7 mouse cellular contexts compared by ENCODE assay signal in the genomic region with DNA sequence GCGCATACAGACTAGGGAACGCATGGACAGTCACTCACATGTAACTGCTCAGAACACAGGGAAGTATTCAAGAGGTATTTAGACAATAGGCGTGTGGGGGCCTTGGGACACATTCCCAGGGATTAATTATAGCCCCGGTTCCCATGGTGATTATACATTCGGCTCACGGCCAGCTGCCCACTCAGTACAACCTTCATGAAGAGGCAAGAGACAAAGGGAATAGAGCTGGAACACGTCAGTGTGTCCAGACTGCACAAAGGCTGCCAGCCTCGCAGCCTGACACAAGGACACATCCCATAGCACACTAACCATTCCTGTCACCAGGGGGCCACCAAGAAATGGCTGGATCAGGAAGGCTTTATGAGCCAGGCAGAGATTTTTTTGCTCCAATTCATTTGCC. TPM values are rescaled to one million over a fixed set of nuclear protein-coding genes. Genes with fewer than 3 reads are reported as not detected.
A peak's percentile ranks its signal among the peaks of the same experiment; 100 is the strongest.
DNase-seq lines count a peak whose midpoint lies in the region; ATAC-seq and TF ChIP-seq lines count a peak whose summit lies in the region.

No protein-coding gene starts in this region.

- peak overlapping the region; percentile 27; the same call in 1 of the 2 replicates for H3K27ac ChIP-seq in intestine, embryonic 14.5 days (ENCODE audit: low read depth)
- H3K27ac ChIP-seq in midbrain, postnatal 0 days (ENCODE audit: low read depth, low read length): peak overlapping the region; percentile 62

- peaks cover 9% of the 10 kb centered on the region for H3K4me1 ChIP-seq in intestine, embryonic 14.5 days (replicated peaks; ENCODE audit: control insufficient read depth, insufficient read depth, low read length)
- peaks cover 3% of the 10 kb centered on the region; the same call in 1 of the 2 replicates for H3K4me1 ChIP-seq in midbrain, postnatal 0 days (ENCODE audit: insufficient read depth, low read length)

- peak; percentile 70 for TF ChIP-seq CTCF in midbrain, postnatal 0 days (IDR thresholded peaks at IDR 0.05)

- H3K4me3 ChIP-seq in intestine, embryonic 14.5 days (ENCODE audit: low read depth, low read length): no peak overlapping the region
- H3K4me3 ChIP-seq in midbrain, postnatal 0 days (ENCODE audit: low read depth, low read length): no peak overlapping the region

- no peak for ATAC-seq in intestine, embryonic 14.5 days (replicated peaks; ENCODE audit: low FRiP score, low TSS enrichment, low read depth)
- ATAC-seq in midbrain, postnatal 0 days (ENCODE audit: low FRiP score): peak; percentile 59

- 41% methylated on average over 8 of the region's 8 CpGs for WGBS in intestine, embryonic 14.5 days
- WGBS in midbrain, postnatal 0 days: 6% methylated on average over 8 of the region's 8 CpGs

- H3K4me2 ChIP-seq in intestine, embryonic 14.5 days (ENCODE audit: low read length): no peak overlapping the region
- no peak overlapping the region for H3K4me2 ChIP-seq in midbrain, postnatal 0 days (ENCODE audit: low read depth, low read length, poor library complexity, severe bottlenecking)

- DNase-seq in ZHBTc4 (ENCODE audit: low read depth, low spot score): peak; percentile 73
- DNase-seq in cerebellum, adult 9-11 months: peak; percentile 28
- peak; percentile 64 to 76 for DNase-seq in frontal cortex, postnatal 10 days (ENCODE audit: low spot score in 2 of 2)
- no peak for DNase-seq in intestine, embryonic 14.5 days (ENCODE audit: low spot score)
- peak; percentile 82 to 85 for DNase-seq in left cerebral cortex, adult 18-20 months (ENCODE audit: low spot score in 2 of 2)
- peak; percentile 83 for DNase-seq in midbrain, postnatal 0 days (ENCODE audit: low spot score)
- DNase-seq in testis, postnatal 10 days (ENCODE audit: low spot score): peak; percentile 83

- no peaks in the 10 kb centered on the region for H3K27me3 ChIP-seq in intestine, embryonic 14.5 days (replicated peaks; ENCODE audit: control insufficient read depth, insufficient read depth, low read length)
- H3K27me3 ChIP-seq in midbrain, postnatal 0 days (ENCODE audit: insufficient read depth, low read length): no peaks in the 10 kb centered on the region

- H3K9me3 ChIP-seq in intestine, embryonic 14.5 days (ENCODE audit: control insufficient read depth, low read length): no peaks in the 10 kb centered on the region
- H3K9me3 ChIP-seq in midbrain, postnatal 0 days (ENCODE audit: low read length): no peaks in the 10 kb centered on the region

- H3K36me3 ChIP-seq in intestine, embryonic 14.5 days (ENCODE audit: control insufficient read depth, insufficient read depth, low read length): no peaks in the 10 kb centered on the region
- no peaks in the 10 kb centered on the region for H3K36me3 ChIP-seq in midbrain, postnatal 0 days (ENCODE audit: insufficient read depth, low read length)

- H3K9ac ChIP-seq in intestine, embryonic 14.5 days (ENCODE audit: low read length): no peak overlapping the region
- H3K9ac ChIP-seq in midbrain, postnatal 0 days (replicated peaks; ENCODE audit: low read length, poor library complexity, severe bottlenecking): no peak overlapping the region

RNA-seq across cellular contexts. Expression of a gene that starts 4.0 kb away (rescaled TPM):
- 78.4 and 84.1 TPM in 2 replicates for polyA plus RNA-seq in intestine, embryonic 14.5 days (2014; fragmentation: Nextera tagmentation; extraction: Ambion mirVana)
- total RNA-seq in left cerebral cortex, adult 18-20 months (2021): 10 to 100 TPM; 74.5 to 77.2 TPM
- 64.7 and 86.4 TPM in 2 replicates for total RNA-seq in midbrain, postnatal 0 days (2014; rRNA removed)
- polyA plus RNA-seq in midbrain, postnatal 0 days (2015; fragmentation: Nextera tagmentation; extraction: Ambion mirVana): 64.0 and 68.6 TPM in 2 replicates

RNA-seq across cellular contexts. Expression of a gene that starts 31.7 kb away (rescaled TPM):
- 4.2 and 5.1 TPM in 2 replicates for polyA plus RNA-seq in intestine, embryonic 14.5 days (2014; fragmentation: Nextera tagmentation; extraction: Ambion mirVana)
- total RNA-seq in left cerebral cortex, adult 18-20 months (2021): 10 to 100 TPM; 16.0 to 16.4 TPM
- total RNA-seq in midbrain, postnatal 0 days (2014; rRNA removed): 4.1 and 6.0 TPM in 2 replicates
- 1.4 and 1.6 TPM in 2 replicates for polyA plus RNA-seq in midbrain, postnatal 0 days (2015; fragmentation: Nextera tagmentation; extraction: Ambion mirVana)

RNA-seq across cellular contexts. Expression of a gene that starts 52.1 kb away (rescaled TPM):
- polyA plus RNA-seq in intestine, embryonic 14.5 days (2014; fragmentation: Nextera tagmentation; extraction: Ambion mirVana): 80.0 and 85.5 TPM in 2 replicates
- 10 to 100 TPM; 35.0 to 35.5 TPM for total RNA-seq in left cerebral cortex, adult 18-20 months (2021)
- total RNA-seq in midbrain, postnatal 0 days (2014; rRNA removed): 21.3 and 29.0 TPM in 2 replicates
- polyA plus RNA-seq in midbrain, postnatal 0 days (2015; fragmentation: Nextera tagmentation; extraction: Ambion mirVana): 68.0 and 71.8 TPM in 2 replicates

RNA-seq across cellular contexts. Expression of a gene that starts 52.2 kb away (rescaled TPM):
- 165 and 173 TPM in 2 replicates for polyA plus RNA-seq in intestine, embryonic 14.5 days (2014; fragmentation: Nextera tagmentation; extraction: Ambion mirVana)
- 100 to 1,000 TPM; 112 to 118 TPM for total RNA-seq in left cerebral cortex, adult 18-20 months (2021)
- total RNA-seq in midbrain, postnatal 0 days (2014; rRNA removed): 35.8 and 46.4 TPM in 2 replicates
- 188 and 191 TPM in 2 replicates for polyA plus RNA-seq in midbrain, postnatal 0 days (2015; fragmentation: Nextera tagmentation; extraction: Ambion mirVana)
